Mouse (Mus musculus) lung, postnatal 10 days (tissue): ENCODE data around the gene Hspb2.

Source experiments
- DNase-seq: peaks from one replicate; pipeline ENCODE4 v3.0.0; 2021

Gene Hspb2

GRCm38 (mm10) chr9:50704907-50705306 is 47.2 kb downstream of the Hspb2 start:
- no peak for DNase-seq
